Mouse (Mus musculus) embryo, embryonic 10 days (tissue): Measurements from ENCODE around the gene Ndufaf8.

Source experiments
- DNase-seq: peaks from one replicate; pipeline ENCODE4 v3.0.0-alpha.2; 2015; ENCODE audit warnings: low spot score

Gene Ndufaf8

DNA sequence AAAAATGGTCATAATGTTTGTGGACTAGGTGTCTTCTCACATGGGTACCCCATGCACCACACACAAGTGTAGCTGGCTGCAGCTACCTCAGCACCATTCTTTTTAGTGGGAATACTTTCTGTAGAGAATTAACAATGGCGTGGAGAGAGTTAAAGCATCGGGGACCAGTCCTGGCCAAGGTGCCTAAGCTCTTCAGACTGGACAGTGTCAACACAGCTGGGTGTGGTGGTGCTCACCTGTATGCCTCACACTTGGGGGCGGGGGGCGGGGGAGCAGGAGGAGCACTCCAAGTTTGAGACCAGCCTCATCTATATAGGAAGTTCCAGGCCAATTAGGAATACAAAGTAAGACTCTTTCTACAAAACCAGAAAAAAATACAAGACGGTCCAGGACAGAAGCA, 35.4 kb downstream of the Ndufaf8 start:
- no peak for DNase-seq

DNA sequence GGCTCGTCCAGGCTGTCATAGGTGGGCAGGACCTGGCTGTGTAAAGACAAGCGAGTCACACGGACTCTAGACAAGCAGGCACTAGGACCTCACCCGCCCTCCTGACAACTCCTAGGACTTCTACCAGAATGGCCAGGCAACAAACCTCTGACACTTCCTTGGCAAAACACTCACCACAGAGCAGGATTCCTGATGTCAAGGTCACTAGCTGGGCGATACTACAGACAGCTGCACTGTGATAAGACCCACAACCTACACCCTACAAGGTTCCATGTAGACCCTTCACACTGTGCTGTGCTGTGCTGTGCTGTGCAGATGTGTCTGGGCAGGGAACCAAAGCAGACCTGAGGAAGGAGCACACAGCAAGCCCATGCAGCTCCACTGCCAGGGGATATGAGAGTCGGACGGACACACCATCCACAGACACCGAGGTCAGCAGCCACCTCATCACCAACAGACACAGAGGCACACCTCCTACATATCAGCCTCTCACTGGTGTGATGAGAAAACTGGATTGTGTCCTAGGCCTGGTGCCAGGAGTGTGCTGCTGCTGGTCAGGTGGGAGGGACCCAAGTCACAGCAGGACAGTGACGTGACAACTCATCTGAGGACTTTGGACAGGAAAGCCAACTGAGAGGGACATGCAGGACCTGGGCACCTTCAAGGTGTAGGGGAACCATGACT, 36.3 kb downstream of the Ndufaf8 start:
- no peak for DNase-seq

DNA sequence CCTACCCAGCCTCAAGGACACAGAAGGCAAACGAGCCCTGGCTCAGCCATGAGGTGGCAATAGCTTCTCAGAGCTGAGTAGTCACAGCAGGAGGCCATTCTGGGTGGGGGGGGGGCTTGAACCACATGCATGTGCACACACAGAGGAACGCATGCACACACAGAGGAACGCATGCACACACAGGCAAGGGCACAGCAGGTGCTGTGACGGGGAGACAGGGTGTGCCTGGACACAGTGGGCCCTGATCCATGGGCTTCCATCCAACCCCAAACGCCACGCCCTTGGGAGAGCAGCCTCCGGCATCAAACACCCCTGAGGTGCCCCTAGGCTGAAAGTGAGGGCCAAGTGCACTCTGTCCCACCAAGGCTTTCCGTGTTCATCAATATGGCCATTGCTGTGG, 37.5 kb downstream of the Ndufaf8 start:
- no peak for DNase-seq

DNA sequence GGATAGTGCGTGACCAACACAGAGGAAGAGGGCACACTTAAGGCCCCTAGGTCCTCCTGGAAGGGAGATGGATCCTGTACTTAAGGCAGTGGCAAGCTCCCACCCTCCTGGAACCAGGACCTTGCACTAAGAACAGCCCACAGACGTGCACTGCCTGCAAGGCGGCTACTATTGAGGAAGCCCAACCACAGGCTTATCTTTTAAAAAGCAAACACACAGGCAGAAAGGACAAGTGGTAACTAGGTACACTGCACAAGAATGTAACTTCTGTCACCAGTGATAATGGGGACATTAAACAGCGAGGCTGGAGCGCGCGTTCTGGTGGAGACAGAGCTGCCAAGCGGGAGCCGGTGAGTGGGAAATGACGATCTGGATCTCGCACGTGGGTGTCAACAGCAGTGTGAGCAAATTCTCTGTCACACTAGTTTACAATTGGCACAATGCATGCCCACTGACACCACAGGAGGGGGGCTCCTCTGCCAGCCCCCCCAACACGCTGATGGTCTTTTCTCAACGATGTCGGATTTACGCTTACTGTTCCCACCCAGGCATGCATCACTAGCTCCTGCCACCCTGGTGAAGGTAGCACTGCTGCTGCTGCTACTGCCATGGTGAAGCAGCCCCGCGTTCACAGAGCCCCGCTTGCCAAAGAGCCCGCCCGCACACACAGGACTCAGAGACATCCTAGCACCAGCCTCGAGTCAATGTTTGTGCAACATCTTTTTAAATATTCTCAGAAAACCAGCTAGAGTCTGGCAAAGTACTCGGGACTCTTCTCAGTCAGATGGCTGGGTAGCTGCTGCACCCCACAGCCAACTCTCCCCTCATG, 38.3 kb downstream of the Ndufaf8 start:
- peak; percentile 16 for DNase-seq

DNA sequence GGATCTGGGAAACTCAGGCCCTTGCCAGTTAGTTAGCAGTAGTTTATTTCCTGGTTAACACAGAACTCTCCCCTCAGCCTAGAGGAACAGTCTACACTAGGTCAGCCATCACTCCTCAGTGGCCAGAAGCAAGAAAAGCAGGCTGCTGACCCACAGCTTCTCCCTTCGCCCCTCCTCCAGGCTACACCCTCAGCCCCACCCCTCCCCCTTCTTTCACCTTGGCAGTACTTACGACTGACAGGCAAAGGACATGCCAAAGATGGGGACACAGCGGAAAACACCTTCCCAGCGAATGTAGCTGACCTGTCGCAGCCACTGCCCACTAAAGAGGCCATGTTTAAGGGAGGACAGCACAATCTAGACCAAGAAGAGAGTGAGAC, 38.9 kb downstream of the Ndufaf8 start:
- no peak for DNase-seq

DNA sequence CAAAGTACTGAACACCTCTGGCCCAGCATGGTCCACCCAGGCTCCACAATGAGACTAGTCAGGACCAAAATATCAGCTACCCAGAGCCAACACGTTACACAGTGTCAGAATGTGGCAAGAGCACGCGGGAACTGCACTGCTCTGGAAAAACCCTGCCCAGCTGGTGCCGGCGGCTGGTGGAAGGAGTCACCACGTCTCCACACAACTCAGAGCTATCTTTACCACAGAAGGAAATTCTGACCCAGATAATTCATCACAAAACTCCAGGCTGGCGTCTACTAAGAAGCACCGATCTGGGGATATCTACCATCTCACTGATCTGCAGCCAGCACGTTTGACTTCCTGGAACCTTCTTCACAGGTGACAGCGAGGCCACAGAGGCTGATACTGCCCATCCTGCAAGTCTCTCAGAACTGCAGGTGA, 40.6 kb downstream of the Ndufaf8 start:
- no peak for DNase-seq

DNA sequence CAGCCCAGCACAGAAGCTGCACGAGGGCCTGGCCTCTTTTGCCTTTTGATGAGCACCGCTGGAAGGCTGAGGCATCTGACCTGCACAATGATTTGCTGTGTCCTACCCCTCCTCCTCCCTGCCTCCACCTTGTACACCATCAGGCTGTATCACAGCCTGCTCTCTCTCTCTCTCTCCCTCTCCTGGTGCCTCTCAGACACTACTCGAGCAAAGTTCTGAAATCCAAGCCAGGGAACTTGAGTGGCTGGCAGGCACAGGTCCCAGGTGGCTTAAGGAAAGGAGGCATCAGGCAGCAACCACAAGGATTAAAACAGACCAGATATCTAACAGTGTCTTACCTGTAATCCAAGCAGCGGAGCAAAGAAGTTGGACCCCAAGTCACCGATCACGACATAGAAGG, 41.5 kb downstream of the Ndufaf8 start:
- DNase-seq, result no peak

DNA sequence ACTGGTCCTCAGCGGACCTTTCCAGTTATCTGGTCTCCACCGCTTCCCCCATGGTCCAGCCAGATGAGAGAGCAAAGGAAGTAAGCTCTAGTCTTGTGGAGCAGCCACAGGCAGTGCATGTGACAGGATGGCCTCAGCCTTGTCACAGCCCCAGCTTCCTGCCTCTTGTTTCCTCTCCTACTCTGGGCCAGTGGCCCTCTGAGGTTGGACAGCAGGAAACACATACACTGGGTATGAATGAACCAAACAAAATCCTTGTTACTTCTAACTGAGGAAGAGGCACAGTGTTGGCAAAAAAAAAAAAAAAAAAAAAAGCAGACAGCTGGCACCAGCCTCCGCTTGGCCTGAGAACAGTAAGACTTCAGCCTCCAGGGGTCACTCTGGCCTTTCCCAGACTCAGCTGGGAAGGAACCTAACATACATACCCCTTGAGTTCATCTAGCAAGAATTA, 43.9 kb downstream of the Ndufaf8 start:
- peak; percentile 20 for DNase-seq

DNA sequence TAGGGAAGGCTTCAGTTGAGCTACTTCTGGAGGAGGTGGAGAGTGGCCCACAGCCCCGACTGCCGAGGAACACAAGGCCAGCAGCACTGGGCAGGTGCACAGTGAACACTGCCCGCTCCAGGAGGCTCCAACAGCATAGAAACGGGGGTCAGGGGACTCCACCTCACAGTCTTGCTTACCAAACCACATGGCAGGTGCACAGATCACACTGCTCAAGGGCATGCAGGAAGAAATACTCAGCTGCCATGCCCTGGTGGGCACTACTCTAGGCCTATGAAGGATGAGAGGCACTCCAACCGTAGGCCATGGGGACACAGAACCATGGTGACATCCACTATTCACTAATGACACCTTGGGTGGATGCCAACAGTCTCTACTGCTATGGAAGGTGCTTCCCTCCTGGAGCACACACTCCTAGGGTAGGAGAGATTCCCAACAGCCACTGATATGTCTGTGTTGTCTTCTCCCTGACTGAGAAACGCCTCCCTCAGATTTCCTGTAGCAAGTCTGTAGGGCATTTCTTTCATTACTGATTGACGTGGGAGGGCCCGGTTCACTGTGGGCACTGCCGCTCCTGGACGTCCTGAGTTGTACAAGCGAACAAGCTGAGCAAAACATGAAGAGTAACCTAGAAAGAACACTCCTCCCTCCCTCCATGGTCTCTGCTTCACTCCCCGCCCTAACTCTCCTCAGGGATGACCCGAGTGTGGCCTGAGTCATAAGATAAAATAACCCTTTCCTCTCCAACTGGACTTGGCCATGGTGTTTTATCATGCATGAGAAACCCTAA, 45.2 kb downstream of the Ndufaf8 start:
- DNase-seq, result no peak

DNA sequence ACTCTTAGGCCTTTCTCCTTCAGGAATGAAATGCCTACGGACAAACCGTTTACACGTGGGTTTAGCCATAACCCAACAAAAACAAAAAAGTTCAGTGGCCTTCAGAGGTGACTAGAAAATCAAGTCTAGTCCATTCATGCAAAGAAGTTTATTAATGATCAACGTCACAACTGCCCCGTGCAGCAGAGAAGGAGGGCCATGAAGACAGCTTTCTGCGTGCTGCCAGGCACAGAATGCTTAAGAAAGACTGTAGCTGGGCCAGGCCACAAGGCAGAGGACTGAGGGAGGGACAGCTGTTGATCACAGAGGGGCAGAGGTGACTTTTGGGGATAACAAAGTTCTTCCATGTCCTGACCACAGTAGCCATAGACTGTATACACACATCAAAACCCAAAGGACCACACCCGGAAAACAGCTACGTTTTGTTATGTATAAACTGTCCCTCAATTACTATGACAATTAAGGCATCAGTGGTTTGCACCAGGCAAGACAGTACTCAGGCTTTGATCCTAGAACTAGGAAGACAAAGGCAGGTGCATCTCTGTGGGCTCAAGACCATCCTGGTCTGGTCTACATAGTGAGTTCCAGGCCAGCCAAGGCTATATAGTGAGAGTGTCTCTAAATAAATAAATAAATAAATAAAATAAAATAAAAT, 49.6 kb downstream of the Ndufaf8 start:
- DNase-seq, result no peak

DNA sequence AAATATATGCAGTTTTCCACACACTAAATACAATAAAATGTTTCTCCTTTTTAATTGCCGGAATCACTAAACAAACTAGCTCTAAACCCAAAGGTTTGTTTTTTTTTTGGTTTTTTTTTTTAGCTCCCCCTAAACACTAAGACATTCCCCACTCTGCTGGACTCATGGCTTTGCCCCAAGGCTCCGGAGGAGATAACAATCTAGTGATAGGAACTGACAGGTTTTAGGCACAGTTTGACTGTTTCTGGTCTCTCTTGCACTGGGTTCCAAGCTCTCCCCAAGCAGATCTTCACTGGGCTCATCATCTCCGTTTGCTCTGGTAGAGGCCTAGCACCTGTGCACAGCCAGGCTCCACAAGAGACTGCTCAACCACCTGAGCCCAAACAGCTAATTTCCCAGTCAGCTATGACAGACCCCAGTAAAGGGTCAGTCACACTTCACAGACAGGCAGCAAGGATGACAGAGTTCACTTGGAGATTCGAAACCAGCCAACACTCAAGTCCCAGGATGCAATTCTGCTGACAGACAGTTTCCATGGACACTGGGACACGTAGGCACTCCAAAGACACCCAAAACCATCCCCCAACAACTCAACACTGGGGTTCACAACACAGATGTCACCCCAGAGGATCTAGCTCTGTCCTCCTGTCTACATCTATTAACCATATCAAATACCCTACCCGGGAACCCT, 50.9 kb downstream of the Ndufaf8 start:
- DNase-seq, result peak; percentile 34
